Mouse (Mus musculus) heart, adult 2 months (tissue): ENCODE measurements around the gene Itga10. TPM values are rescaled to one million over a fixed set of nuclear protein-coding genes. Genes with fewer than 3 reads are reported as not detected.

Source experiments
- DNase-seq, 2 experiments: peaks; one replicate each; pipeline ENCODE4 v3.0.0; 2021
- H3K27ac ChIP-seq: fragments of 200-600 bp; 2 replicates; pipeline ENCODE4 v1.8.1; 2022
- H3K27me3 ChIP-seq: fragments of 200-500 bp; 2 replicates; pipeline ENCODE4 v1.6.1; 2012; ENCODE audit warnings: mild to moderate bottlenecking, low read length, inconsistent platforms, mixed read lengths; ENCODE audit not compliant: control insufficient read depth, insufficient read depth
- H3K36me3 ChIP-seq: fragments of 200-500 bp; 2 replicates; pipeline ENCODE4 v1.6.1; 2012; ENCODE audit warnings: low read length, inconsistent platforms; ENCODE audit not compliant: control insufficient read depth, insufficient read depth
- H3K4me1 ChIP-seq: fragments of 200-500 bp; 2 replicates; pipeline ENCODE4 v1.6.1; 2011; ENCODE audit warnings: low read length; ENCODE audit not compliant: control insufficient read depth, insufficient read depth
- H3K4me3 ChIP-seq: fragments of 200-600 bp; 2 replicates; pipeline ENCODE4 v1.8.1; 2022
- H3K79me2 ChIP-seq: fragments of 200-500 bp; replicated peaks from 2 replicates; pipeline ENCODE4 v1.6.1; 2012; ENCODE audit warnings: mild to moderate bottlenecking, inconsistent platforms, low read length, moderate library complexity, mixed read lengths; ENCODE audit not compliant: control insufficient read depth, insufficient read depth
- H3K9ac ChIP-seq: fragments of 200-500 bp; 2 replicates; pipeline ENCODE4 v1.6.1; 2012; ENCODE audit warnings: low read depth, mild to moderate bottlenecking, control low read depth, inconsistent platforms, low read length, mixed read lengths
- CTCF ChIP-seq: fragments of 200-600 bp; IDR thresholded peaks from 2 replicates; pipeline ENCODE4 v1.8.1; 2022; ENCODE audit warnings: antibody characterized with exemption, mild to moderate bottlenecking, moderate library complexity
- EP300 ChIP-seq: fragments of 200-500 bp; IDR thresholded peaks from 2 replicates; pipeline ENCODE4 v1.6.1; 2011; ENCODE audit warnings: low read depth, low read length, control low read depth; ENCODE audit not compliant: insufficient read depth
- POLR2A ChIP-seq: fragments of 200-500 bp; IDR thresholded peaks from 2 replicates; pipeline ENCODE4 v1.6.1; 2011; ENCODE audit warnings: mild to moderate bottlenecking, low read depth, low read length, control low read depth; ENCODE audit not compliant: insufficient read depth
- WGBS: fragments of 180-500 bp; shearing (Covaris S2); methylation state at CpG from one replicate; pipeline ENCODE4 v1.1.7; 2018; 5-methylcytosine and 5-hydroxymethylcytosine counted together
- intact Hi-C: fragments of 180-260 bp; cut with DNase I; formaldehyde crosslinking; loops from one replicate; pipeline ENCODE4 v1.15.1; 2025
- polyA plus RNA-seq: library from polyadenylated mRNA; depleted of rRNA; stranded (reverse); fragments of >200 nt; gene quantifications from 2 replicates; pipeline ENCODE4 v1.2.3, GENCODE M21; 2012; rRNA removed
- total RNA-seq, 2 experiments: library from RNA; stranded (reverse); gene quantifications; 2 replicates each; pipeline ENCODE4 v1.2.3; 2021

The Itga10 gene
- total and polyA plus RNA-seq, 3 experiments: 0.70 to 1.5 (median 0.91) TPM

DNA sequence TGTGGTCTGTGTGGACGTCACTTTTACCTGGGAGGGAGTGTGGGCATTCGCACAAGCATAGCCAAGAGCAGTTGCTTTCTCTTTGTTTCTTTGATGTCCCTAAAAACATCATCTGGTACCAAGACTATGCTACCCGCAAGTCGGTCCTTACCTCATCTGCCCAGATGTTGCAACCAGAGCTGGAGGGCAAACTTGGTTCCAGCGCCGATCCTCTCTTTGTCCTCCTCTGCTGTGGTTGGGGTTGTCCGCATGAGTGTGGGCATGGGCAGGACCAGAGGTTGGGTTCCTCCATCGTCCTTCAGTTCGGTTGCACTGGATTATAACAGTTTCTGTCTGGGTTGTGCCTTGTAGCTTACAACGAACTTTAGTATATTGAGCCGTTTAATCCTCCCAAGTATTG lies 60.8 kb downstream of the Itga10 start:
- H3K27me3 ChIP-seq: no peaks in the 10 kb centered on the region
- WGBS: 88% methylated on average over 11 of the region's 11 CpGs
- intact Hi-C loops: loop anchor here (5.0 kb wide), 3 partner anchors 39 to 159 kb away; partner anchors contain the start of gene Itga10
- H3K27ac ChIP-seq: no peak overlapping the region
- TF ChIP-seq EP300: no peak
- no peak for TF ChIP-seq CTCF
- TF ChIP-seq POLR2A: no peak
- H3K4me1 ChIP-seq: peaks cover 3% of the 10 kb centered on the region; the same call in 1 of the 2 replicates
- DNase-seq: no peak
- no peak overlapping the region for H3K4me3 ChIP-seq
- no peaks in the 10 kb centered on the region for H3K79me2 ChIP-seq
- no peaks in the 10 kb centered on the region for H3K36me3 ChIP-seq
- no peak overlapping the region for H3K9ac ChIP-seq

GRCm38 (mm10) chr3:96706984-96707383 lies 61.6 kb downstream of the Itga10 start:
- no peaks in the 10 kb centered on the region for H3K36me3 ChIP-seq
- no peak overlapping the region for H3K27ac ChIP-seq
- intact Hi-C loops: loop anchor here (5.0 kb wide), 3 partner anchors 40 to 160 kb away; partner anchors contain the start of gene Itga10
- H3K9ac ChIP-seq: no peak overlapping the region
- H3K27me3 ChIP-seq: no peaks in the 10 kb centered on the region
- no peak for TF ChIP-seq POLR2A
- TF ChIP-seq EP300: no peak
- TF ChIP-seq CTCF: no peak
- no peak overlapping the region for H3K4me3 ChIP-seq
- no peaks in the 10 kb centered on the region for H3K79me2 ChIP-seq
- peaks cover 3% of the 10 kb centered on the region; the same call in 1 of the 2 replicates for H3K4me1 ChIP-seq
- WGBS: 67% methylated on average over 7 of the region's 7 CpGs
- DNase-seq: no peak

DNA sequence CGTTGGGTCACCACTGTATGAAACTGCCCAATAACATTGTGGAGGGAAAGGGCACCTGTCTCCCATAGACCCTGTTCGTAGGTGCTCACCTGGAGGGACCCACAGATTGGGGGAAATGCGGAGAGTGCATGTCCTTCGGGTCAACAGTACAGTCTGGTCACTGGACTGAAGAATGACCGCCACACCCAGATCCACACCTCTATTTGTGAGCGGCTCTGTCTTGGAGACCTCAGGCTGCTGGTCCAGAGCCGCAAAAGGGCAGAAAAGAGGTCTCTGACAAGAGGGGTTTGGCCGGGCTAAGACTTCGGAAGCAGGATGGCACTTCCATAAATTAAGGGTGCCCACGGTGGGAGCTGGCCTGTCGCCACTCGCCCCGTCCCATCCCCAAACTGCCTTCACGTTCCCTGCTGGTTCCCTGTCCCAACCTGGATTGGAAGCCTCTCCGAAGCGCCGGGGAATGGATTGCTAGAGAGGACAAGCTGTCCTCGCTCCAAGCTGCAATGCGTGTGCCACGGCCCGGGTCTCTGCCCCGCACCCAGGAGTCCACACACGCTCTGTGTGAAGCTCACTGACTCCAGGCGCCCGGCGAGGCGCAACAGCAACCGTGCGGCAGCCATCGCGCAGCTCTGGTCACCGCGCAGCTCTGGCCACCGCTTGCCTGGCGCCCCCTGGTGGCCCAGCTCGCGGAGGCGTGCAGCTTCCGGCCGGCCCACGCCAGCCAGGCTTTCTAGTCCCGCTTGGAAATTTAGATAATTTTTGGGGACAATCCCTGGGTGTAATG lies 62.7 kb downstream of the Itga10 start, which contains the start of gene Nudt17:
TSS of gene Nudt17 (minus strand) at position 660 of the 781 bp plus-strand sequence.
- intact Hi-C loops: loop anchor here (5.0 kb wide), 3 partner anchors 41 to 161 kb away; partner anchors contain the start of gene Itga10
- Histone ChIP-seq H3K27ac (peak within 1 kb of the TSS; percentile 43), H3K36me3 (no peaks in the 10 kb centered on the region), H3K79me2 (no peaks in the 10 kb centered on the region), H3K4me1 (peaks cover 3% of the 10 kb centered on the region; the same call in 1 of the 2 replicates), H3K9ac (peak within 1 kb of the TSS; percentile 77), H3K4me3 (peak within 1 kb of the TSS; percentile 80), H3K27me3 (no peaks in the 10 kb centered on the region)
- 4% methylated on average over 42 of the region's 42 CpGs for WGBS
- peak; percentile 87 to 92 for DNase-seq
- no peak for TF ChIP-seq EP300
- TF ChIP-seq CTCF: no peak; the same call in 1 of the 2 replicates
- TF ChIP-seq POLR2A: no peak

DNA sequence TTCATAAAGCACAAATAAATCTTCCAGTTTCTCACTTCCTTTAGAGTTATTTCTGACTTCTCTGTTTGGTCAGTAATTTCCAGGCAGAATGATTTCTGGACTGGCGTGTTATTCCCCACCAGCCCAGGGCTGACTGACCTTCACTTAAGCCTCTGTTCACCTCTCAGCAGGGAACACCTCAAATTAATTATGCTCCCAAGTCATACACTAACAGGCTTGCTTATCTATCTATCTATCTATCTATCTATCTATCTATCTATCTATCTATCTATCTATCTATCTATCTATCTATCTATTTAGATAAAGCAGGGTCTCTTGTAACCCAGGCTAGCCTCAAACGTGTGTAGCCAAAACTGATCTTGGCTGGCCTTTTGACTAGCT lies 63.3 kb downstream of the Itga10 start:
- no peak for TF ChIP-seq POLR2A
- no peak for TF ChIP-seq CTCF
- TF ChIP-seq EP300: no peak
- no peak for DNase-seq
- Histone ChIP-seq H3K4me1 (peaks cover 3% of the 10 kb centered on the region; the same call in 1 of the 2 replicates), H3K27me3 (no peaks in the 10 kb centered on the region), H3K27ac (no peak overlapping the region), H3K9ac (no peak overlapping the region), H3K79me2 (no peaks in the 10 kb centered on the region), H3K4me3 (peak overlapping the region; percentile 80; the same call in 1 of the 2 replicates), H3K36me3 (no peaks in the 10 kb centered on the region)
- intact Hi-C loops: loop anchor here (5.0 kb wide), 3 partner anchors 41 to 161 kb away; partner anchors contain the start of gene Itga10
- WGBS: 53% methylated on average over 2 of the region's 2 CpGs

Other genes starting within 250 kb of the Itga10 start
- not detected for gene BC107364, start 193.3 kb upstream of the Itga10 start, total RNA-seq
- gene BC107364, start 193.3 kb upstream of the Itga10 start, polyA plus RNA-seq: 0.15 TPM in 1 of 2 replicates, not detected in the other
- 100 to 1,000 TPM; 289 to 295 TPM for gene Hfe2, start 120.4 kb upstream of the Itga10 start, total RNA-seq
- gene Hfe2, start 120.4 kb upstream of the Itga10 start, polyA plus RNA-seq: 199 and 261 TPM in 2 replicates
- 100 to 1,000 TPM; 276 to 338 TPM for gene Txnip, start 87.6 kb upstream of the Itga10 start, total RNA-seq
- 515 and 744 TPM in 2 replicates for gene Txnip, start 87.6 kb upstream of the Itga10 start, polyA plus RNA-seq
- gene Gm16253, start 68.6 kb upstream of the Itga10 start, total RNA-seq: 1 to 10 TPM; 1.8 to 2.8 TPM
- gene Gm16253, start 68.6 kb upstream of the Itga10 start, polyA plus RNA-seq: not detected in 2 replicates
- gene Polr3gl, start 51.4 kb upstream of the Itga10 start, total RNA-seq: 10 to 100 TPM; 24.3 to 35.0 TPM
- gene Polr3gl, start 51.4 kb upstream of the Itga10 start, polyA plus RNA-seq: 20.1 and 21.9 TPM in 2 replicates
- gene Ankrd34a, start 48.9 kb upstream of the Itga10 start, total RNA-seq: 1 to 10 TPM; 1.3 to 2.4 TPM
- 2.1 and 3.1 TPM in 2 replicates for gene Ankrd34a, start 48.9 kb upstream of the Itga10 start, polyA plus RNA-seq
- gene Lix1l, start 44.4 kb upstream of the Itga10 start, total RNA-seq: 10 to 100 TPM; 24.7 to 25.3 TPM
- gene Lix1l, start 44.4 kb upstream of the Itga10 start, polyA plus RNA-seq: 25.2 and 39.9 TPM in 2 replicates
- gene Rbm8a, start 15.7 kb upstream of the Itga10 start, total RNA-seq: 10 to 100 TPM; 29.5 to 33.9 TPM
- gene Rbm8a, start 15.7 kb upstream of the Itga10 start, polyA plus RNA-seq: 8.4 and 12.0 TPM in 2 replicates
- gene Pex11b, start 10.2 kb upstream of the Itga10 start, total RNA-seq: 10 to 100 TPM; 32.2 to 36.4 TPM
- 41.3 and 65.8 TPM in 2 replicates for gene Pex11b, start 10.2 kb upstream of the Itga10 start, polyA plus RNA-seq
- under 1 TPM in 1 of 2 experiments, not detected in 1; 0.30 TPM for gene Gm42957, start 10.1 kb upstream of the Itga10 start, total RNA-seq
- 0.04 and 0.15 TPM in 2 replicates for gene Gm42957, start 10.1 kb upstream of the Itga10 start, polyA plus RNA-seq
- 1 to 10 TPM in 1 of 2 experiments, under 1 TPM in 1; 0.80 to 1.2 TPM for gene Ankrd35, start 24.5 kb downstream of the Itga10 start, total RNA-seq
- gene Ankrd35, start 24.5 kb downstream of the Itga10 start, polyA plus RNA-seq: 1.2 and 1.5 TPM in 2 replicates
- gene Pias3, start 50.8 kb downstream of the Itga10 start, total RNA-seq: 10 to 100 TPM; 10.3 to 11.7 TPM
- gene Pias3, start 50.8 kb downstream of the Itga10 start, polyA plus RNA-seq: 20.6 and 20.7 TPM in 2 replicates
- 1 to 10 TPM; 2.6 to 3.1 TPM for gene Nudt17, start 63.0 kb downstream of the Itga10 start, total RNA-seq
- gene Nudt17, start 63.0 kb downstream of the Itga10 start, polyA plus RNA-seq: 4.8 and 5.0 TPM in 2 replicates
- gene Polr3c, start 82.0 kb downstream of the Itga10 start, total RNA-seq: 10 to 100 TPM; 22.4 to 24.4 TPM
- gene Polr3c, start 82.0 kb downstream of the Itga10 start, polyA plus RNA-seq: 21.2 and 33.5 TPM in 2 replicates
- gene Rnf115, start 82.1 kb downstream of the Itga10 start, total RNA-seq: 10 to 100 TPM; 22.6 to 25.4 TPM
- 11.4 and 19.7 TPM in 2 replicates for gene Rnf115, start 82.1 kb downstream of the Itga10 start, polyA plus RNA-seq
- gene Pdzk1, start 183.7 kb downstream of the Itga10 start, total RNA-seq: not detected
- 0.10 TPM in 1 of 2 replicates, not detected in the other for gene Pdzk1, start 183.7 kb downstream of the Itga10 start, polyA plus RNA-seq
- gene Cd160, start 183.8 kb downstream of the Itga10 start, total RNA-seq: not detected
- 0.06 TPM in 1 of 2 replicates, not detected in the other for gene Cd160, start 183.8 kb downstream of the Itga10 start, polyA plus RNA-seq